Mouse (Mus musculus): Measurements from ENCODE around the gene Foxf1. TPM values are rescaled to one million over a fixed set of nuclear protein-coding genes. Genes with fewer than 3 reads are reported as not detected.

The Foxf1 gene
- polyA plus RNA-seq, 1 experiment from 2014 or later = 1.8 TPM

GRCm38 (mm10) chr8:121130522-121130921, 46.3 kb downstream of the Foxf1 start:
- DNase-seq (ENCODE audit: low read depth, low spot score) = no peak

GRCm38 (mm10) chr8:121132961-121133513, 48.9 kb downstream of the Foxf1 start:
- ATAC-seq = no peak
- no peak for TF ChIP-seq CTCF (IDR thresholded peaks at IDR 0.05)
- CTCF ChIA-PET = no interaction called here
- DNase-seq (ENCODE audit: low read depth, low spot score) = no peak
- in situ Hi-C loops (cut with MboI; ENCODE audit: low pct_unique_long_range_greater_than_20kb) = no loop called here
- H3K27me3 ChIP-seq = peaks cover 3% of the 10 kb centered on the region
- POLR2A ChIA-PET = no interaction called here

More at GRCm38 (mm10) chr8:121130522-121130921, 46.3 kb downstream of the Foxf1 start:
- ATAC-seq = no peak
- peaks cover 3% of the 10 kb centered on the region for H3K27me3 ChIP-seq
- in situ Hi-C loops (cut with MboI; ENCODE audit: low pct_unique_long_range_greater_than_20kb) = no loop called here
- ChIA-PET CTCF (interaction anchor here (0.8 kb wide), 2 partner anchors 10 to 153 kb away, joined by 3 read pairs; no protein-coding TSS in a partner anchor), POLR2A (no interaction called here)
- no peak for TF ChIP-seq CTCF (IDR thresholded peaks at IDR 0.05)

DNA sequence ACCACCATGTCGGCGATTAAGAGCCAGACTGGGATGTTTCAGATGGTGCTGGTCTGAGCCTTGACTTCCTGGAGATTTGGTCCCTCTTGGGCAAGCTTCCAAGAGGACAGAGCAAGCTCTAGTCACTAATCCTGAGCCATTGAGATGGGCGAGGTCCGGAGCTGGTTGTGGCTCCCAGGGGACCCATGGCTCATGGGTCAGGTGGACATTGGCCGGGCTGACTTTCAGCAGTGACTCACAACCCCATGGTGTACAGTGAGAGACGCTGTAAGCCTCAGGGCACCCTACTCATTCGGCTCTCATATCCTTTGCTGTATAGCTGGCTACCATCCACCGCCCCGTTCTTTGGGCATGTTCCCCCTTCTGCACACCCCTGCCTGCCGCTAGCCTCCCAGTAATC, 49.9 kb downstream of the Foxf1 start:
- POLR2A ChIA-PET = interaction anchor here (0.9 kb wide), 1 partner anchor 18 kb away, joined by 3 read pairs; no protein-coding TSS in a partner anchor

GRCm38 (mm10) chr8:121134512-121134911, 50.3 kb downstream of the Foxf1 start:
- TF ChIP-seq CTCF (IDR thresholded peaks at IDR 0.05) = no peak
- in situ Hi-C loops (cut with MboI; ENCODE audit: low pct_unique_long_range_greater_than_20kb) = no loop called here
- ChIA-PET POLR2A (interaction anchor here (0.9 kb wide), 1 partner anchor 18 kb away, joined by 3 read pairs; no protein-coding TSS in a partner anchor), CTCF (interaction anchor here (1.6 kb wide), 1 partner anchor 9 kb away, joined by 6 read pairs; no protein-coding TSS in a partner anchor)
- DNase-seq (ENCODE audit: low read depth, low spot score) = no peak
- ATAC-seq = no peak
- H3K27me3 ChIP-seq = peaks cover 3% of the 10 kb centered on the region

More for the DNA sequence above, 49.9 kb downstream of the Foxf1 start:
- no peak for TF ChIP-seq CTCF (IDR thresholded peaks at IDR 0.05)
- CTCF ChIA-PET = interaction anchor here (1.6 kb wide), 1 partner anchor 8 kb away, joined by 6 read pairs; no protein-coding TSS in a partner anchor
- H3K27me3 ChIP-seq = peaks cover 3% of the 10 kb centered on the region
- ATAC-seq = peak; percentile 25
- in situ Hi-C loops (cut with MboI; ENCODE audit: low pct_unique_long_range_greater_than_20kb) = no loop called here
- DNase-seq (ENCODE audit: low read depth, low spot score) = peak; percentile 66

- TF ChIP-seq CTCF (IDR thresholded peaks at IDR 0.05) = no peak
- in situ Hi-C loops (cut with MboI; ENCODE audit: low pct_unique_long_range_greater_than_20kb) = no loop called here
- DNase-seq (ENCODE audit: low read depth, low spot score) (no peak), ATAC-seq (no peak)
- ChIA-PET CTCF (no interaction called here), POLR2A (no interaction called here)
- H3K27me3 ChIP-seq = peaks cover under 1% of the 10 kb centered on the region
Measured at GRCm38 (mm10) chr8:121136856-121137255, 52.7 kb downstream of the Foxf1 start.

Other genes with a start within 250 kb of the Foxf1 start
- 62.0 TPM for gene Mthfsd, start 24.0 kb downstream of the Foxf1 start, polyA plus RNA-seq (2021)
- 2.1 TPM for gene Foxc2, start 31.8 kb downstream of the Foxf1 start, polyA plus RNA-seq (2021)
- 0.05 TPM for gene Foxl1, start 43.6 kb downstream of the Foxf1 start, polyA plus RNA-seq (2021)

Data from Patski (cell line).